Mouse (Mus musculus) layer of hippocampus, postnatal 10 days (tissue): Measurements from ENCODE around the gene Gtpbp3. TPM values are rescaled to one million over a fixed set of nuclear protein-coding genes. Genes with fewer than 3 reads are reported as not detected.

Experiments used
- DNase-seq, 2 experiments: peaks; one replicate each; pipeline ENCODE4 v3.0.0; 2021; ENCODE audit warnings: low spot score in 2 of 2
- total RNA-seq, 2 experiments: library from RNA; stranded (reverse); gene quantifications; 2 replicates each; pipeline ENCODE4 v1.2.3; 2021

Gene Gtpbp3
- total RNA-seq, 2 experiments from 2014 or later = 26.4 to 29.4 TPM

GRCm38 (mm10) chr8:71497077-71497645 is 9.3 kb downstream of the Gtpbp3 start:
- no peak for DNase-seq

- DNase-seq = no peak
These were observed 10.1 kb downstream of the Gtpbp3 start for GRCm38 (mm10) chr8:71497881-71498501.

GRCm38 (mm10) chr8:71498816-71499690 is 11.2 kb downstream of the Gtpbp3 start:
- no peak for DNase-seq

- DNase-seq = no peak
These were observed 16.4 kb downstream of the Gtpbp3 start for GRCm38 (mm10) chr8:71504349-71504748.

GRCm38 (mm10) chr8:71505326-71505725 is 17.4 kb downstream of the Gtpbp3 start:
- DNase-seq = no peak

- DNase-seq = no peak
These were observed 18.1 kb downstream of the Gtpbp3 start for GRCm38 (mm10) chr8:71505979-71506378.

- DNase-seq = peak; percentile 63 to 83
These were observed 19.7 kb downstream of the Gtpbp3 start for GRCm38 (mm10) chr8:71507589-71508104.

- DNase-seq = no peak
These were observed 21.4 kb downstream of the Gtpbp3 start for GRCm38 (mm10) chr8:71509316-71509715.

GRCm38 (mm10) chr8:71511644-71512043 is 23.7 kb downstream of the Gtpbp3 start, which contains the start of gene Plvap:
Gene Plvap (minus strand): TSS chr8:71511752.
- no peak for DNase-seq

GRCm38 (mm10) chr8:71513018-71513754 is 25.3 kb downstream of the Gtpbp3 start:
- no peak for DNase-seq

- no peak for DNase-seq
These were observed 27.1 kb downstream of the Gtpbp3 start for GRCm38 (mm10) chr8:71515043-71515442.

GRCm38 (mm10) chr8:71516786-71517185 is 28.9 kb downstream of the Gtpbp3 start:
- no peak for DNase-seq

GRCm38 (mm10) chr8:71519037-71519825 is 31.3 kb downstream of the Gtpbp3 start:
- DNase-seq = peak; percentile 61 to 62

GRCm38 (mm10) chr8:71521634-71522033 is 33.7 kb downstream of the Gtpbp3 start:
- peak; percentile 95 to 96 for DNase-seq

- no peak for DNase-seq
These were observed 37.5 kb downstream of the Gtpbp3 start, which contains the start of gene Ccdc194 for GRCm38 (mm10) chr8:71525226-71526050. Gene Ccdc194 (minus strand): TSS chr8:71525711.

GRCm38 (mm10) chr8:71526272-71526671 is 38.4 kb downstream of the Gtpbp3 start:
- no peak for DNase-seq

- no peak for DNase-seq
These were observed 39.4 kb downstream of the Gtpbp3 start for GRCm38 (mm10) chr8:71527162-71527870.

- no peak for DNase-seq
These were observed 40.6 kb downstream of the Gtpbp3 start for GRCm38 (mm10) chr8:71528362-71529073.
